Mouse (Mus musculus): ENCODE results near the gene Cwc22. TPM values are rescaled to one million over a fixed set of nuclear protein-coding genes. Genes with fewer than 3 reads are reported as not detected.

Cwc22 gene
- 27.9 and 28.8 TPM in 2 replicates for polyA plus RNA-seq (2012; ENCODE audit: insufficient read depth, insufficient read length, missing spikeins)

DNA sequence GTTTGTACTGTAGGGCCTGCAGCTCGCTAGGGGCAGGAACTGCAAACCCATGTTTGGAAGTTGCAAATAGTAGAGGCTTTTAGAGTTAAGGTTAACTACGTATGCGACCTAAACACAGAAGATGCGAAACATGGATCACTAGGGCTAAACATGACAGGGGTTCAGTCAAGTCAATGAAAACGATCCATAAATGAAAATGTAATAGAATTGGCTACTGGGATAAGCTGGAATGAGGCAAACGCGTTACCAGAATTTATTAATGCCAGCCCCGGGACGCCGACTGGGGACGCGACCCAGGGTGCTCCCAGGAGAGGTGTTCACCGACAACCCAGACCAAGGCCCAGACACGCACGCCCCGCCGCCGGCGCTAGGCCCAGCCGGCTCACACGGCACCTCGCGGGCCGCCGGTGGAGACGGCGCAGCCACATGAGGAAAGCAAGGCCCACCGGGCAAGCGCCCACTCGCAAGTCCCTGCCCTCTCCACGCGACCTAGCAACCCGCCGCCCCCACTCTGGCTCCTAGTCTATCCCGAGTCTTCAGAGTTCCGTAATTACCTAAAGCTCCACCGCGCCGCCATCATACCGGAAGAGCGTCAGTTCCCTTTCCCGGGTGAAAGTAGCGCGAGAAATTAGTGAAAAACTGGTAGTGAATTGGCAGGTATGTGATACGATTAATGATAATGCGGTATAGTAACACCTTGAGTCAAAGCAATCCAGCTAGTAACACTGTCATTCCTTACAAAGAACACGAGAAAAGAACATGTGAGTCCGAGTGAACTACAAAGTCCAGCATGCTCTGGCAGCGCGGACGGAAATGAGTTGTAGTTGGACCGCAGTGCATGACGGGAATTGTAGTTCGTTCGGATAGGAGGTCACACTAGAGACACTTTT, at the start of gene Cwc22:
Gene Cwc22, minus strand, starts transcription at position 780 of the 890 bp plus-strand sequence.
- H3K27ac ChIP-seq (ENCODE audit: insufficient read depth, low read depth, low read length) = peak within 1 kb of the TSS; percentile 40
- H3K4me1 ChIP-seq (ENCODE audit: control insufficient read depth, insufficient read depth, low read length) = peaks cover 10% of the 10 kb centered on the region
- no peak for TF ChIP-seq CTCF (IDR thresholded peaks at IDR 0.05; ENCODE audit: low read depth, low read length)
- no peak for TF ChIP-seq POLR2A (IDR thresholded peaks at IDR 0.05; ENCODE audit: borderline replicate concordance, low read depth, low read length)
- peak within 1 kb of the TSS; percentile 88 for H3K4me3 ChIP-seq (ENCODE audit: insufficient read depth, low read length)

DNA sequence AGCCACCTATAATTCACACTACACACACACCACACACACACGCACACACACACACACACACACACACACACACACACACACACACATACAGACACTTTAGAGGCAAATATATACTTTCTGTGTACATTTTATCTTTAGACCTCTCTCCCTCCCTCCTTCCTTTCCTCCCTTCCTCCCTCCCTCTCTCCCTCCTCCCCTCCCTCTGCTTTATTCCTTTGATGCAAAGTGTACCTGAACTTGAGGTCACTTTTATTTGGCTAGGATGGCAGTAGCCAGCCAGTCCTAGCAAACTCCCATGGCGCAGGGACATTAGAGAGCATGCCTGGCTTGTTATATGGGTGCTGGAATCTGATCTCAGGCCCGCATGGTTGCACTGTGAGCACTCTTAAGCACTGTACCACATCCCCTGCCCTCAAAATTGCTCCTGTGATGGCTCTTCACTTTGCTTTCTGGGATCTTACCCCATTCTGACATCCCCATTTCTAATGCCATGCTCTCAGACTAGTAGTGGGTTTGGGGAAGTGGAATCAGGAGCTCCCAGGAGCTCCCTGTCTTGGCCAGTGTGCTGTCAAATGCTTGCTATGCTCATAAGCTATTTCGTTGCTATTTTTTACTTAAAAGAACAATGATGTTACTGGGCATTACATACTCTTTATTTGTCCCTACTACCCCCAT, 47.7 kb upstream of the Cwc22 start:
- Histone ChIP-seq H3K27ac (ENCODE audit: insufficient read depth, low read depth, low read length) (no peak overlapping the region), H3K4me3 (ENCODE audit: insufficient read depth, low read length) (no peak overlapping the region), H3K4me1 (ENCODE audit: control insufficient read depth, insufficient read depth, low read length) (no peaks in the 10 kb centered on the region)
- TF ChIP-seq POLR2A (IDR thresholded peaks at IDR 0.05; ENCODE audit: borderline replicate concordance, low read depth, low read length) = no peak
- TF ChIP-seq CTCF (IDR thresholded peaks at IDR 0.05; ENCODE audit: low read depth, low read length) = no peak

DNA sequence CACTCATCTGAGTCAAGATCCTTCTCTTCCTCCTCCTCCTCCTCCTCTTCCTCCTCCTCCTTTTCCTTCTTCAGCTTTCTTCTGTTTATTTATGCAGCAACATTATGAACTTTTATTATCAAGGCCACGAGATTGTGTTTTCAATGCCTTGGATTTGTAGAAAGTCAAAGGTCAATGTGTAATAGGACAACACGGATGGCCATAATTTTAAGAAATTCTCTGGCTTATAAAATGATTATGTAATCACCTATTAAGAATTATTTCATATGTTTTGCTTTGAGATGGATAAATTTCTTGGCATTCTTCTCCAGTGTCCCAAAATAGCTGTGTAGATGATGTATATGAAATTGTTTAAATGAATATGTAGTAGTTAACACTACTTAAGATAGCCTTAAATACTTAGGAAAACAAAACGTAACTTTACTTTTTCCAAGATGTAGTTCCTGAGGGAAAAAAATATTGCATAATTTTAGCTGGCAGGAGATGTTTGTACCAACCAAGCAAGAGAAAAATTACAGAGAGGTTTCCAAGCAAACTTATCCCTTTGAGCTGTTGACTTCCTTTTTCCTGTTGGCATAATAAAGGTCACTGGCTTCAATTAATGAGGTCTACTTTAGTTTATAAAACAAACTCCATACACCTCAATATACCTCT, 46.9 kb upstream of the Cwc22 start:
- no peak for TF ChIP-seq CTCF (IDR thresholded peaks at IDR 0.05; ENCODE audit: low read depth, low read length)
- no peak for TF ChIP-seq POLR2A (IDR thresholded peaks at IDR 0.05; ENCODE audit: borderline replicate concordance, low read depth, low read length)
- Histone ChIP-seq H3K27ac (ENCODE audit: insufficient read depth, low read depth, low read length) (no peak overlapping the region), H3K4me3 (ENCODE audit: insufficient read depth, low read length) (no peak overlapping the region), H3K4me1 (ENCODE audit: control insufficient read depth, insufficient read depth, low read length) (no peaks in the 10 kb centered on the region)

DNA sequence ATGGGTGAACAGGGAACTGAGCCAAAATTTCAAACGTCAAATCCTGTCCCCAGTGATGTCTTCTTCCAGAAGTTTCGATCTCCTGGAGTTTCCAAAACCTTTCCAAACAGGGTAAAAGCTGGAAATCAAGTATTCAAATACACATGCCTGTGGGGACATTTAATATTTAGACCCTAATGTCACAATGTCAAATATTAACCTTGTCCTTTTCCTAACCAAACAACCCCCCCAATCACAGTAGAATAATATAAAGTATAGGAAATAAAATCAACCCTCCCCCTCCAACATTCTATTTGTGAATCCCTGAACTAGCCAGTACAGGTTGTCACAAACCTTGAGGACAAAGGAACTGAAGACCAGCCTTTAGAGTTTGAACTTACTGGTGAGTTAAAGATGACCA, 44.6 kb upstream of the Cwc22 start:
- TF ChIP-seq POLR2A (IDR thresholded peaks at IDR 0.05; ENCODE audit: borderline replicate concordance, low read depth, low read length) (no peak), CTCF (IDR thresholded peaks at IDR 0.05; ENCODE audit: low read depth, low read length) (no peak)
- H3K27ac ChIP-seq (ENCODE audit: insufficient read depth, low read depth, low read length) = no peak overlapping the region
- H3K4me1 ChIP-seq (ENCODE audit: control insufficient read depth, insufficient read depth, low read length) = no peaks in the 10 kb centered on the region

DNA sequence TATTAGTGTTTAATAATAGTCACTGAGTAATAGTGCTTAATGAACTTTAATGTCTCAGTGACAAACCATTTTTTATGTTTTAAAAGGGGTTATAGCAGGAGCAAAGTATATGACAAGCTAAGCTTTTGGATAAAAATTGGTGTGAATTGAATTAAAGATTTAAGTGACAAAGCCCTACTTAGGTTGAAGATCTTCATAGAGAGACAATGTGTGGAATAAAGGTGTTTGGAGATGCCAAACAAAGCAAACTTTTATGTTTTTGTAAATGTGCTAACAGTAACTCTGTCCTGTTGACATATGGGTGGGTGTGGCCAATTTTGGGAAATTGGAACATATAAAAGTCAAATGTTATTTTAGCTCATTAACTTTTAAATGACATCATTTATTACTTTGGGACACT, 43.9 kb upstream of the Cwc22 start:
- no peak overlapping the region for H3K27ac ChIP-seq (ENCODE audit: insufficient read depth, low read depth, low read length)
- no peaks in the 10 kb centered on the region for H3K4me1 ChIP-seq (ENCODE audit: control insufficient read depth, insufficient read depth, low read length)
- TF ChIP-seq POLR2A (IDR thresholded peaks at IDR 0.05; ENCODE audit: borderline replicate concordance, low read depth, low read length) (no peak), CTCF (IDR thresholded peaks at IDR 0.05; ENCODE audit: low read depth, low read length) (no peak)
- no peak overlapping the region for H3K4me3 ChIP-seq (ENCODE audit: insufficient read depth, low read length)

More for the DNA sequence above, 44.6 kb upstream of the Cwc22 start:
- no peak overlapping the region for H3K4me3 ChIP-seq (ENCODE audit: insufficient read depth, low read length)

DNA sequence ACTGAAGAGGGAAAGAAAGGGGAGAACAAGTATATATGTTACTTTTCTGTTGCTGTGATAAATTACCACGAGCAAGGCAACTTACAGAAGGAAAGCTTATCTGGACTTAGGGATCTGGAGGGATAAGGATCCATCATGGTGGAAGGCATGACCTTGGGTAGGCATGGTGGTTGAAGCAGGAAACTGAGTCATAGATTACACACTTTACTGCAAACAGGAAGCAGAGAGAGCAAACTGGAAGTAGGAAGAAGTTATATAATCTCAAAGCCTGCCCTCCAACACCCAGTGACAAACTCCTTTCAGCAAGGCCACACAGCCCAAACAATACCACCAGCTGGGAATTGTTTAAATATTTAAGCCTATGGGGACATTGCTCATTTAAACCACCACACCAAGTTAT, 43.2 kb upstream of the Cwc22 start:
- H3K4me1 ChIP-seq (ENCODE audit: control insufficient read depth, insufficient read depth, low read length) = no peaks in the 10 kb centered on the region
- TF ChIP-seq POLR2A (IDR thresholded peaks at IDR 0.05; ENCODE audit: borderline replicate concordance, low read depth, low read length) = no peak
- no peak for TF ChIP-seq CTCF (IDR thresholded peaks at IDR 0.05; ENCODE audit: low read depth, low read length)
- no peak overlapping the region for H3K4me3 ChIP-seq (ENCODE audit: insufficient read depth, low read length)
- H3K27ac ChIP-seq (ENCODE audit: insufficient read depth, low read depth, low read length) = no peak overlapping the region

DNA sequence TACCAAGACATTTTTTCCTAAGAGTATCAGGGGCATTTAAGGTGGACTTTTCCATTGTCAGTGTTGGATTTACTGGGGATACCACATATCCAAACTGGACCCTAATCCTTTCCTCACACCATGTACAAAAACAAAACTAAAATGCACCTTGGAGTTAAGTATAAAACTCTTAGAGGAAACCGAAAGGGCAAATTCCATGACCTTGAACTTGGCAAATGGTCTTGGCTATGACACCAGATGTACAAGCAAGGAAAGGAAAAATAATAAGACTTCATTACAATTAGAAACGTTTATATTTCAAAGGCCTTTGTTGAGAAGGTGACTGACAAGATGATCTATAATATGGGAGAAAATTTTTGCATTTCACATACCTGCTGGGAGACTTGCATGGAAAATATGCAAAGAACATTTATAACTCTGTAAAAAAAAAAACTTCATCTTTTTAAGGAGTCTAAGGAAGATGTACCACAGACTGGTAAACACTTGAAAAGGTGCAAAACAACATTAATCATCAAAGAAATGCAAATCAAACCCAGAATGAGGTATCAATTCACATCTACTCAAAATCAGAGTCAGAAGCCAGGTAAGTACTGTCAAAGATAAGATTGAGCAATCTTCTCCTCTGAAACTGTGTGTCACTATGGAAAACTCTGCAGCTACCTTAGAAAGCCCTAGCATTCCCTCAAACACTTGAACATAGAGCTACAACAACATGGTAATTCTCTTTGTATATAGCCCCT, 40.0 kb upstream of the Cwc22 start:
- Histone ChIP-seq H3K4me1 (ENCODE audit: control insufficient read depth, insufficient read depth, low read length) (no peaks in the 10 kb centered on the region), H3K4me3 (ENCODE audit: insufficient read depth, low read length) (no peak overlapping the region), H3K27ac (ENCODE audit: insufficient read depth, low read depth, low read length) (no peak overlapping the region)
- TF ChIP-seq CTCF (IDR thresholded peaks at IDR 0.05; ENCODE audit: low read depth, low read length) = no peak
- no peak for TF ChIP-seq POLR2A (IDR thresholded peaks at IDR 0.05; ENCODE audit: borderline replicate concordance, low read depth, low read length)

DNA sequence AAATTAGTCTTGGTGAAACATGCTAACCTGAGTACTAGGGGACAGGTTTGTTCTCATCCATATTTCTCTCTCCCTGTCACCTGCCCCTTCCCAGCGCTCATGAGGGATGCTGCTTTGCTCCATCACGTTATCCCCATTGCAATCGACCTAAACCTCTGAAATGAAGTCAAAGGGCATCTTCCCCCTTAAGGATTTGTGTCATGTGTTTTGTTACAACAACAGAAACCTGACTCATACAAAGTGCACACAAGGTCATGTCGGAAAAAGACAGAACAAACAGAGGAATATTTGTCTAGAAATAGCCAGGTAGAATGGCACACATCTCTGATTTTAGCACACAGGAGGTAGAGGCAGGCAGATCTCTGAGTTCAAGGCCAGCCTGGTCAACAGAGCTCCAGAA, 38.0 kb upstream of the Cwc22 start:
- Histone ChIP-seq H3K4me3 (ENCODE audit: insufficient read depth, low read length) (no peak overlapping the region), H3K27ac (ENCODE audit: insufficient read depth, low read depth, low read length) (no peak overlapping the region), H3K4me1 (ENCODE audit: control insufficient read depth, insufficient read depth, low read length) (no peaks in the 10 kb centered on the region)
- TF ChIP-seq CTCF (IDR thresholded peaks at IDR 0.05; ENCODE audit: low read depth, low read length) (no peak), POLR2A (IDR thresholded peaks at IDR 0.05; ENCODE audit: borderline replicate concordance, low read depth, low read length) (no peak)

DNA sequence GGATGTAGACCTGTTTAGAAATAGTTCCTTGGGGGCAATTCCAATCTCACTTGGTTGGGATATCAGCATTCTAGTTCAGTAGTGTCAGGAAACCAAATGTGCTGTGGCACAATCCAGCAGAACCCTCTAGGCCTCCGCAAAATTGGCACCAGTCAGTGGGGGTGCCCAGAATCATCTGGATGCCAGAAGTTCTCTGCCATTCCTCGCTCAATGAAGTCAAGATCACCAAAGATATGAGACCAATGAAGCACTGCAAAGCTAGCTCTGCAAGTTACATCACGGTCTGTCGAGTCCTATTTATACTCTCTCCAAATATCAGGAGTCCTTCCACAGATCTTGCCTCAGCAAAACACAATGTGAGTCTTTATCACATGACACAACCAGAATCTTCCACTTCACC, 35.7 kb upstream of the Cwc22 start:
- TF ChIP-seq POLR2A (IDR thresholded peaks at IDR 0.05; ENCODE audit: borderline replicate concordance, low read depth, low read length) (no peak), CTCF (IDR thresholded peaks at IDR 0.05; ENCODE audit: low read depth, low read length) (no peak)
- Histone ChIP-seq H3K4me3 (ENCODE audit: insufficient read depth, low read length) (no peak overlapping the region), H3K4me1 (ENCODE audit: control insufficient read depth, insufficient read depth, low read length) (no peaks in the 10 kb centered on the region)

More for the DNA sequence above, 35.7 kb upstream of the Cwc22 start:
- H3K27ac ChIP-seq (ENCODE audit: insufficient read depth, low read depth, low read length) = no peak overlapping the region

Measured in bone marrow macrophage, adult 2 months (primary cell).